Mouse (Mus musculus) small intestine, adult 2 months (tissue): ENCODE data around the gene Spata31d1a.

Source experiments
- CTCF ChIP-seq: fragments of 200-500 bp; IDR thresholded peaks from 2 replicates; pipeline ENCODE4 v1.5.1; 2012; ENCODE audit warnings: low read depth, mild to moderate bottlenecking, control low read depth, inconsistent platforms, low read length, moderate library complexity, mixed read lengths; ENCODE audit not compliant: insufficient replicate concordance, insufficient read length; ENCODE audit errors: extremely low read depth
- POLR2A ChIP-seq: fragments of 200-500 bp; IDR thresholded peaks from 2 replicates; pipeline ENCODE4 v1.6.1; 2012; ENCODE audit warnings: low read depth, mild to moderate bottlenecking, control low read depth, inconsistent platforms, low read length, moderate library complexity

DNA sequence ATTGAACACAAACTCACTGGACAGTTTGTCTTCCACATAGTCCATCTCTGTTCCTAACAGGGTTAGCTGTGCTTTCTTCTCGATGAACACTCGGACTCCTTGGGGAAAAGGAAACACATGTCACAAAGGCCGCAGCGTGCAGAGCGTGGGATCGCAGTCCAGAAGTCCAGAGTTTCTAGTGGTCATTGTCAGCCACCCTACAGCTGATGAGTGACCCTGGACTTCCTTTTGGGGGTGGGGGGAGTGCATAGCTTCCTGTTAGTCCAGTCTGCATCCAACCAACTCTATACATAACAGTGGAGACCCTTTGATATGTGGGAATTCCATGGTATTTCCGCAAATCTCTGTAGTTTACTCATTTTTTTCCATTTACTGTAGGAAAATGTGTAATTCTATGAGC is 46.8 kb upstream of the Spata31d1a start:
- TF ChIP-seq POLR2A (no peak), CTCF (no peak)
